Mouse (Mus musculus) spleen, adult 2 months (tissue): ENCODE results near the gene 9230112D13Rik. TPM values are rescaled to one million over a fixed set of nuclear protein-coding genes. Genes with fewer than 3 reads are reported as not detected.

Experiments used
- DNase-seq, 2 experiments: peaks; one replicate each; pipeline versions ENCODE4 v3.0.0 to v3.0.0-alpha.2; 2012 to 2021; ENCODE audit warnings: low spot score in 2 of 2, low read depth in 1 of 2
- H3K27ac ChIP-seq: fragments of 200-500 bp; 2 replicates; pipeline ENCODE4 v1.5.1; 2012; ENCODE audit warnings: low read length, inconsistent platforms; ENCODE audit not compliant: insufficient read depth
- H3K27me3 ChIP-seq: fragments of 200-500 bp; 2 replicates; pipeline ENCODE4 v1.6.1; 2012; ENCODE audit warnings: mild to moderate bottlenecking, moderate library complexity, low read length, inconsistent platforms; ENCODE audit not compliant: control insufficient read depth, insufficient read depth
- H3K36me3 ChIP-seq: fragments of 200-500 bp; 2 replicates; pipeline ENCODE4 v1.6.1; 2012; ENCODE audit warnings: mild to moderate bottlenecking, low read length, inconsistent platforms; ENCODE audit not compliant: control insufficient read depth, insufficient read depth
- H3K4me1 ChIP-seq: fragments of 200-500 bp; 2 replicates; pipeline ENCODE4 v1.6.1; 2011; ENCODE audit warnings: inconsistent platforms; ENCODE audit not compliant: control insufficient read depth, insufficient read depth, insufficient read length
- H3K4me3 ChIP-seq: fragments of 200-500 bp; 2 replicates; pipeline ENCODE4 v1.5.1; 2011; ENCODE audit warnings: mild to moderate bottlenecking, inconsistent platforms; ENCODE audit not compliant: insufficient read depth, insufficient read length; ENCODE audit errors: extremely low read depth
- CTCF ChIP-seq: fragments of 200-500 bp; IDR thresholded peaks from 2 replicates; pipeline ENCODE4 v1.5.1; 2011; ENCODE audit warnings: mild to moderate bottlenecking, inconsistent platforms; ENCODE audit not compliant: insufficient read depth, insufficient read length, insufficient replicate concordance; ENCODE audit errors: extremely low read depth
- POLR2A ChIP-seq: fragments of 200-500 bp; IDR thresholded peaks from 2 replicates; pipeline ENCODE4 v1.6.1; 2011; ENCODE audit warnings: low read depth, low read length, inconsistent platforms
- WGBS: fragments of 180-500 bp; shearing (Covaris S2); methylation state at CpG from one replicate; pipeline ENCODE4 v1.1.7; 2018; 5-methylcytosine and 5-hydroxymethylcytosine counted together
- polyA plus RNA-seq: library from polyadenylated mRNA; depleted of rRNA; stranded (reverse); fragments of >200 nt; gene quantifications from 2 replicates; pipeline ENCODE4 v1.2.3, GENCODE M21; 2012

9230112D13Rik gene
- polyA plus RNA-seq, 1 experiment, result not detected

DNA sequence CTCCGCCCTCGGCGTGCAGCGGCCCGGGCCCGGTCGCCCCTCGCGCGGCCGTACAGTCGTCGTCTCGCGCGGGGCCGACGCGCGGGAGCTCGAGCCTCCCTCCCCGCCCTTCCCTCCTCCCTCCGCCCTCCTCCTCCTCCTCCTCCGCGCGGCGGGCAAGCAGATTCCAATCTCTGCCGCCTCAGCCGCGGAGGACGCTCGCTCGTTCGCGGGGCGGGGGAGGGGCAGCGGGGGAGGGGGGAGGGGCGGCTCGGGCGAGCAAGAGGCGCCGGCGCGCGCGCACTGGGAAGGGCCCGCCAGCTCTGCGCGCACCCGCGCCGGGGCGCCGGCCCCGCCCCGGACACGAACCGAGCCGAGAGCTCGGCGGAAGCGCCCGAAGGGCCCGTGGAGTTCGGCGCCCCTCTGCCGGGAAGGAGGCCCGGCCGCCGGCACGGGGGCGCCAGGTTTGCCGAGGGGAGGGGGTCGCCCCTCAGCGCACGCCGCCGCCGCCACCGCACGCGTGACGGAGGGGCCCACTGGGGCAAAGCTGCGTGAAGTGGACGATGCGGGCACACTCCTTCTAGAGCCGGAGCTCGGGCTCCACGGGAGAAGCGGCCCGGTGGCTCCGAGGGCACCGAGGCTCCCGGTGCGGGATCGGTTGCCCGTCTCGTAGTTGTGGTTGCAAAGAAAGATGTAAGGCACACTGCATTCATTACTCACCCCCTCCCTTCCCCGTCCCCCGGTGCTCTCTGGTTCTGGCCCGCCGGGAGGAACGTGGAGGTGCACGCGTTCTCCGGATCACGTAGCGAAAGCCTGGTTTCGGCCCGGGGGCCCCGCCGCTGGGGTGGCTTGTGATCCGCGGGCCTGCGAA is 19.9 kb downstream of the 9230112D13Rik start:
- peaks cover 24% of the 10 kb centered on the region for H3K27me3 ChIP-seq
- peak overlapping the region; percentile 62 for H3K27ac ChIP-seq
- peak overlapping the region; percentile 63 for H3K4me3 ChIP-seq
- WGBS, result under 1% methylated on average over 84 of the region's 115 CpGs
- peak in 1 of 2 experiments; percentile 50 for DNase-seq
- peaks cover 4% of the 10 kb centered on the region for H3K4me1 ChIP-seq
- H3K36me3 ChIP-seq, result no peaks in the 10 kb centered on the region
- TF ChIP-seq POLR2A, result no peak
- TF ChIP-seq CTCF, result no peak

DNA sequence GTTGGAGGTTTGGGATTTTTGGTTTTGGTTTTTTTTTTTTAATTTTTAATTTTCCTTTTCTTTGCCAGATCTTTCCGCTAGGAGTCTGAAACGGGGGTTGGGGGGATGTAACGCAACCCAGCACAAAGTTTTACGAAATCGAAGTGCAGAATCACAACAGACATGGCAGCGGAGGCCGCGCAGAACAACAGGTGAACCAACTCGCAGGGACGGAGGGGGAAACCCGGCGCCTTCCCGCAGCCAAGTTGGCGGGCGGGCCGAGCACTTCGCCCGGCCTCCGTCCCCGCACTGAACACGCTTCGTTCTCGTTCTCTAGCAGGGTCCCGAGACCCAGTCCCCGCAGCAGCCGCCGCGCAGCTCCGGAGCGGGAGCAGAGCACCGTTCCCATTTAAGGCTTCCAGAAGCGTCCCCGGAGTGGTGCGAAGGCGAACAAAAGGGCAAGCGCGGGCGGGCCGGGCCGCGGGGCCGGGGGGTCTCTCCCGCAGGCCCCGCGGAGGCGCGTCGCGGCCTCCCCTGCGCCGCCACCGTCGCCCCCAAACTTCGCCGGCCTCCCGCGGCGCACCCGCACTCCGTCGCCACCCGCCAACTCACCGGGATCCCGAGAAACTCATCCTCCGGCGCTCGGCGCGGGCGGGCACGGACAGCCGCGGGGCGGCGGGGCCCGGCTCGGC is 20.7 kb downstream of the 9230112D13Rik start:
- H3K27ac ChIP-seq, result peak overlapping the region; percentile 52
- peak overlapping the region; percentile 63 for H3K4me3 ChIP-seq
- H3K4me1 ChIP-seq, result peaks cover 4% of the 10 kb centered on the region
- no peaks in the 10 kb centered on the region for H3K36me3 ChIP-seq
- H3K27me3 ChIP-seq, result peaks cover 24% of the 10 kb centered on the region
- DNase-seq, result no peak
- 2% methylated on average over 68 of the region's 77 CpGs for WGBS
- TF ChIP-seq CTCF, result no peak
- TF ChIP-seq POLR2A, result no peak

DNA sequence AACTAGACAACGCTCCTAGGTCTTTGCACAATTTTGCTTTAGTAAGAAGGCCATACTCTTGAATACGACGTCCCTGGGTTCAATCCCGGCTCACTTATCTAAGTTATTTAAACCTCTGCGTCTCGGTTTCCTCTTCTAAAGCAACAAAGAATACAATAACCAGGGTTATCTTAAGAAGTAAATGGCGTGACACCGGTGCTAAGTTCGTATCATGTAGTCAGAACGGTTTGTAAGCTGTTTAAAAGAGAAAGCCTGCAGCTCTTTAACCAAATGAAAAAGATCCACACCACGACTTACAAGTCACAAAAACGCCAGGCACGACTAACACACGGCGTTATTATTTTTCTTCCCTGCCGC is 21.2 kb downstream of the 9230112D13Rik start:
- no peak for DNase-seq
- 3% methylated on average over 16 of the region's 16 CpGs for WGBS
- TF ChIP-seq CTCF, result no peak
- TF ChIP-seq POLR2A, result no peak
- Histone ChIP-seq H3K36me3 (no peaks in the 10 kb centered on the region), H3K4me3 (peak overlapping the region; percentile 63; the same call in 1 of the 2 replicates), H3K27ac (no peak overlapping the region), H3K4me1 (peaks cover 4% of the 10 kb centered on the region), H3K27me3 (peaks cover 24% of the 10 kb centered on the region)

DNA sequence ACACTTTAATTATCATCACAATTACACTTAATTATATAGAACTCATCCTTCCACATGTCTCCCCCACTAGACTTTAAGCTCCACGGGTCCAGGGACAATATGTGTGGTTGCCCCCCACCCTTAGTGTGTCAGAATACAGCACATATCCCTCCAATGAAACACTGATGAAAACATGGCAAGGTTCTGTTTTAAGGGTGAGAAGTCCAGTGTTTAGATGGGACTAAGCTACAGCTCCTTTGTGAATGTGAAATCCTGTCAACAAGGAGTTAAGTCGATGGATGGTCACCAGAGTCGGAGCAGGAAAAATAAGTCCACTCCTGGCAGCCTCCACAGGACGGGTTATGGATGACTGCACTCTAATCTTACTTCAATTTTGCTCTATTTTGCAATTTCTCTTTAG is 22.3 kb downstream of the 9230112D13Rik start:
- no peak overlapping the region for H3K27ac ChIP-seq
- WGBS, result 37% methylated on average over 4 of the region's 4 CpGs
- no peak overlapping the region for H3K4me3 ChIP-seq
- H3K4me1 ChIP-seq, result peaks cover 4% of the 10 kb centered on the region
- H3K36me3 ChIP-seq, result no peaks in the 10 kb centered on the region
- DNase-seq, result no peak
- TF ChIP-seq CTCF (no peak), POLR2A (no peak)
- peaks cover 24% of the 10 kb centered on the region for H3K27me3 ChIP-seq

DNA sequence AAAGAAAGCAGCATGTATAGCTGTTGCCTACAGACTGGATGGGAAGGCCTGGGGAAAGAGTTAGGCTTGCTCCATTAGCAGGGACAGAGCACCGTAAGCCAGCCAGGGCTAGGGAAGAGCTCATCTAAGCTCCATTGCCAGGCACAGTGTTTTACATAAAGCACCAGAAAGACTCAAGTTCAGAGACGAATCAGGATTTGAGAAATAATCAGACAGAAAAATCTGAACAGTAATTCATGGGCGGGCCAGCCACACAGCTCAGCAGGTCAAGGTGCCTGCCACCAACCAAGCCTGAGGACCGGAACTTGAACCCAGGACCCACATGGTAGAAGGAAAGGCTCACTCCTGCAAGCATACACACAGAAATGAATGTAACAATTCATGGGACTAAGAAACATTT is 22.9 kb downstream of the 9230112D13Rik start:
- no peak overlapping the region for H3K4me3 ChIP-seq
- H3K27me3 ChIP-seq, result peaks cover 23% of the 10 kb centered on the region
- H3K4me1 ChIP-seq, result peaks cover 4% of the 10 kb centered on the region
- no peak for DNase-seq
- WGBS, result 76% methylated on average over 4 of the region's 4 CpGs
- no peak overlapping the region for H3K27ac ChIP-seq
- TF ChIP-seq POLR2A (no peak), CTCF (no peak)
- no peaks in the 10 kb centered on the region for H3K36me3 ChIP-seq

DNA sequence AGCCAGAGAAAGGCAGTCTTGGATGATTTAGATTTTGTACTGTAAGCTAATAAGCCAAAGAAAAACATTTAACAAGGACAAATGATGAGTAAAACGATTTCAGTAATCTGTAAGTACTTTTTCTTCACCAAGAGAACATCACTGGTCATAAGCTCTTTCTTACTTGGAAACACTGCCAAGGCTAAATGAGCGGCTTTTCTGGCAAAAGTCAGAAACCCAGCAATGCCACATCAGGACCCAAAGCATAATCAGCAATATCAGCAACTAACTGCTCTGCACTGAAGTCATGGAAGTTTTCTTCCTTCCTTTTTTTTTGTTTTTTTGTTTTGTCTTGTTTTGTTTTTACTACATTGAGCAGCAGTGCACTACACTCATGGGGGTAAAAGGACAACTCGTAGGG is 25.3 kb downstream of the 9230112D13Rik start:
- Histone ChIP-seq H3K27ac (no peak overlapping the region), H3K4me3 (no peak overlapping the region), H3K27me3 (peaks cover 11% of the 10 kb centered on the region), H3K4me1 (peaks cover 2% of the 10 kb centered on the region; the same call in 1 of the 2 replicates), H3K36me3 (no peaks in the 10 kb centered on the region)
- WGBS, result 80% methylated on average over 3 of the region's 3 CpGs
- TF ChIP-seq CTCF, result no peak
- TF ChIP-seq POLR2A, result no peak
- DNase-seq, result no peak

DNA sequence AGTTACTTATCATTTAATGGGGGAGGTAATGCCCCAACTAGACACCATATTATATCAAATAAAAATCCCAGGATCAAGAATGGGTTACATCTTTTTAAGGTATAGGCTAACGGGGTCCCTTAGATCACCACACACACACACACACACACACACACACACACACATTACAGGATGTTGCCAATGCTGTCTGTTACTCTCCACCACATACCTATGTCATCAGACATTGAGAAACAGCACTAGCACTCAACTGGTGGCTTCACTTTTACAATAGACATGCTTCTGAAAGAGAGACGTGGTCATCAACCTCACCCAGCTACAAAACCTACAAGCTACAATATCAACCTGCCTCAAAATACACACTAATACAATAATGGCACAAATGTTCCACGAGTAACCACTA is 28.9 kb downstream of the 9230112D13Rik start:
- H3K36me3 ChIP-seq, result no peaks in the 10 kb centered on the region
- H3K4me1 ChIP-seq, result no peaks in the 10 kb centered on the region
- 74% methylated on average over 3 of the region's 3 CpGs for WGBS
- DNase-seq, result no peak
- H3K27me3 ChIP-seq, result no peaks in the 10 kb centered on the region; the same call in 1 of the 2 replicates
- H3K4me3 ChIP-seq, result no peak overlapping the region
- H3K27ac ChIP-seq, result no peak overlapping the region
- TF ChIP-seq CTCF (no peak), POLR2A (no peak)
